Mouse (Mus musculus) cerebellum, adult 18-20 months (tissue): ENCODE measurements around the gene Hoxc10.

Experiments
- DNase-seq, 2 experiments: peaks; one replicate each; pipeline ENCODE4 v3.0.0; 2021

The Hoxc10 gene

DNA sequence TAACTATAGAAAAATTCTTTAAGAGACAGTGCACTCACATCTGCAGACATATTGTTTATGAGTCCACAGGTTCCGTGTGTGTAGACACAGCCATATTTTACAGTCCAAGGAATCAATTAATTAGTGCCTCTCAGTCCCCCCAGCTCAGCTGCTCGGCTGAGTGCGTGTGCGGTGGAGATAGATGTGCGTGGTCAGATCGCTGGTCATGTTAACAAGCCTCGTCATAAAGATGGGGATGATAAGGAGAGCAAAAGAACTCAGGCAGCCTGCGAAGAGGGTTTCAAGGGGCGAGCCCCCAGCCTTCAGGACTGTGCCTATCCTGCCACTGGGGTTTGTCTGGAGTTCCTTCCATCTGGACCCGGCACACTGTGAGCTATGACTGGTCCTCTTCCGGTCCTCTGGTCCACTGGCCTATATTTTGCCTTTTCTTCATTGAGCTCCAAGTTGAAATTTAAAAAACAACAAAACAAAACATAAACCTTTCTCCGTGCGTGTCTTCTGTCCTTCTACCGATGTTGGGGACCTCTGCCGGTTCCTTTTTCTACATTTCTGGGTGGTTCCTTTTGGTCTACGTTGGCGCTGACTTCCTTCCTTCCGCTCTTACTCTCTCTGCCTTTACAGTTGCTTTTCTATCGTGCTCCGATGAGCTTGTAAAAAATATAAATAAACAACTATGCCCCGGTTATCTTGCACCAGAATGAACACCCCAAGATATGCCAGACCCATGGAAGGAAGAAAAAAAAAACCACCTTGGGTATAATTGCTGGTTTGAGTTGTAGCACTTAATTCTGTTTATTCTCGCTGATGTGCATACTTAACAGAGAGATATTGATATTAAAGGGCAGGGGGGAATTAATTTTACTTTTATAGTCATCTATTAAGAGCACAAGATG lies 21.2 kb upstream of the Hoxc10 start:
- no peak for DNase-seq

DNA sequence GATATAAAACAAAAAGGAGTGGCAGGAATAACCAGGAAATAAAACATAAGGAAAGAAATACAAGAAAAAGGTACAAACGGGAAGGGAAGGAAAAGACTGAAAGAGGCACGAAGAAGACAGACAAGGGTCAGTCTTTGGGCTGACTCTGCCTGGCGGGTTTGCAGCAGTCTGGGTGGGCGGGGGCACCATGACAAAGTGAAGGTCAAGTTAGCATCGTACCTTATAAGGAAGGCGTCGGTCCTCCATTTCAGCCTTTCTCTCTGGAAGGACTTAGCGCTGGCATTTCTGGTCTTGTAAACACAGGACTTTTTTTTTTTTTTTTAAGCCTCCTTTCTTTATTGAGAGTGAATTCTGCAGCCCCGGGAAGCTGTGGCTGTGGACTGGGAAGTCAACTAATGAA lies 19.3 kb upstream of the Hoxc10 start:
- no peak for DNase-seq

DNA sequence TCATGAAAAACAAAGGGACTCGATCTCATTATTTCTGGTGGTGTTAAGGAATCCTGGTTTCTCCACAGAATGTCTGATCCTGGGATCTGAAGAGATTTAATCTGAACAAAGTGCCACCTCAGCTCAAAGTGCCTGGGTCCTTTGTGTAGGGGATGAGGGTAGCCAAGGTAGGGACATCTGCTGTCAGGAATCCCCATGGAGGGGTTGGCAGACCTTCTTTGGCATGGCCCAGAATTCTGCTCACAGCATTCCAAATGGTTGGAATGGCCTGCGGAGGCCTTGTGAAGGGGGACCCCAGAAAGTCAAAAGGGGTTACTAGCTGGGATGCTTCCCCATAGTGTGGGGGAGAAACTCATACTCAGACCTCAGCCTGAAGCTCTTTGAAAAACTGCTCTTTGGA lies 17.8 kb upstream of the Hoxc10 start:
- DNase-seq = no peak

DNA sequence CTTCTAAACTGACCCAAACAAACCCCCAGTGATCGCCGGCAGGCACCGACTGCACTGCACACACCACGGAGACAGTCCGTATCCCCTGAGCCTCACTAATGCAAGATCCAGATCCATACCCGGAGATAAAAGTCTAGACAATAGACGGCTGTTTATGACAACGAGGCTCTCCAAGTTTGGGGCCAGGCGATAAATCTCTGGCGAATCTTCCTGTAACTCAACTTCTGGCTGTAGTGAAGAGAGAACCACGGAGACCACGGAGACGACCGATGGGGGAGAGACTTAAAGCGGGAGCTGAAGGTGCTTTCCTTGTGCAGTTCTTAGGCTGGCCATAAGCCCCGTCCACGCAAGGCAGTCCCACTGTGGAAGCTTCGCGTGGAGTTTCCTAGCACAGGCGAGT lies 16.9 kb upstream of the Hoxc10 start:
- no peak for DNase-seq

DNA sequence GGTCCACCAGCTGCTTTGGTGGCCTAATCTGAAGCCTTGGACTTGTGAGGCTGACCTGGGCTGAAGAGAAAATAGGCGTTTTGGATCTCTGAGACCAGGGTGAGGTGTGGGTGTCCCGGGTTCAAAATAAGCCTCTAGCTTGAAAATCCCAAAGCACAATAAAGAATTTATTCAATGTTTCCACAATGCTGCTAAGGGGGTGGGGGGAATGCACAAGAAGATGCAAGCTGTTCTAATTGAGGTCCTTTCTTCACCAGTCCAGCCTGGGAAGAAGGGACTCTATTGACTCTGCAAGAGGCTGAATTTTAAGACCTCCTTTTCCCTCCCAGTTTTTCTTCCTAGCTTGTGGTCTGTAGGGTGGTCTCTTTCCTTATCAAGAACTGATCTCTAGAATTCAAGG lies 15.7 kb upstream of the Hoxc10 start:
- DNase-seq = no peak

DNA sequence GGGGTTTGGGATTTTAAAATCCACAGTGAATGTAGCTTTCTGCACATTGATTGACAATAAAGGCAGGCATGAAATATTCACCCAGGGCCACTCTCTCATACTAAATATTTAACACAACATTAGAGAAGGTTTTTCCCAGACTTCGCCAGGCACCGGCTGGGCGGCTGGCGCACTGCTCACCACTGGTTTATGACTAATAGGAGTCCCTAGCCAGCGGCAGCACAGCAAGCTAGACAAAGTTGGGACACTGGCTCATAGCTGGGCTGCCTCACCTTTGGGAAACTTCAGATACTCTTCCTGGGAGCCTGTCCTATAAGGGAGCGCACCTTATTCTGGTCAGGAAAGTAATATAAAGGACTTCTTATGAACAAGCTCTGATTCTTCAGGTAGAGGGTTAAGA lies 13.0 kb upstream of the Hoxc10 start:
- no peak for DNase-seq

DNA sequence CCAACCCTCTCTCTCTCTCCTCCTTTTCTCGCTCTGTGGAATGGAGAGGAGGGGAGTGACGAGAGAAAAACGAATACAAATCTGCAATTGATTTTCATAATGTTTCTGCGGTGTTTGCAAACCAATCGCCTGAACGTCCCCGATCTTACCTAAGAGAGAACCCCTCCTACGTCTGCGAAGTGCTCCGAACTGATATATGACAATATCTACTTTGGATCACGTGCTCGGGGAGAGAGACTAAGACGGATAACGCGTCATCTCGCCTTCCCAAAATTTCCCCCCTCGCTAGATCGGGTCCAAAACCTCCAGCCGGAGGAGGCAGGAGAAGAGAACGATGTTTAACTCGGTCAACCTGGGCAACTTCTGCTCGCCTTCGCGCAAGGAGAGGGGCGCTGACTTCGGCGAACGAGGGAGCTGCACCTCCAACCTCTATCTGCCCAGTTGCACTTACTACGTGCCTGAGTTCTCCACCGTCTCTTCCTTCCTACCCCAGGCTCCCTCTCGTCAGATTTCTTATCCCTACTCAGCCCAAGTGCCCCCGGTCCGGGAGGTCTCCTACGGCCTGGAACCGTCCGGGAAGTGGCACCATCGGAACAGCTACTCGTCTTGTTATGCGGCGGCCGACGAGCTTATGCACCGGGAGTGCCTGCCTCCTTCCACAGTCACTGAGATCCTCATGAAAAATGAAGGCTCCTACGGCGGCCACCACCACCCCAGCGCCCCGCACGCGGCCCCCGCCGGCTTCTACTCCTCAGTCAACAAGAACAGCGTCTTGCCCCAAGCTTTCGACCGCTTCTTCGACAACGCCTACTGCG lies 12.2 kb upstream of the Hoxc10 start, which contains the start of gene Hoxc11:
Gene Hoxc11 (plus strand): TSS at position 236 of the 815 bp plus-strand sequence.
- no peak for DNase-seq

DNA sequence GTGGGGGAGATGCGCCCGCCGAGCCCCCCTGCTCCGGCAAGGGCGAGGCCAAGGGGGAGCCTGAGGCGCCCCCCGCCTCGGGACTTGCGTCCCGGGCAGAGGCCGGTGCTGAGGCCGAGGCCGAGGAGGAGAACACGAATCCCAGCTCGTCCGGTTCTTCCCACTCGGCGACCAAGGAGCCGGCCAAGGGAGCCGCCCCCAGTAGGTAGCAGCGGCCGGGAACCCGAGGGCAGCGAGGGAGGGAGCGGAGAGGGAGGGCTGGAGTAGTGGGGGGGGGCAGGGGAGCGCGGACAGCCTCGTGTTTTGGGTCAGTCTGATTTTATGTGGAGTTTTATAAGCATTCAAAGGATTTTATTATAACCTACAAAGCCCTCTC lies 11.6 kb upstream of the Hoxc10 start:
- no peak for DNase-seq

DNA sequence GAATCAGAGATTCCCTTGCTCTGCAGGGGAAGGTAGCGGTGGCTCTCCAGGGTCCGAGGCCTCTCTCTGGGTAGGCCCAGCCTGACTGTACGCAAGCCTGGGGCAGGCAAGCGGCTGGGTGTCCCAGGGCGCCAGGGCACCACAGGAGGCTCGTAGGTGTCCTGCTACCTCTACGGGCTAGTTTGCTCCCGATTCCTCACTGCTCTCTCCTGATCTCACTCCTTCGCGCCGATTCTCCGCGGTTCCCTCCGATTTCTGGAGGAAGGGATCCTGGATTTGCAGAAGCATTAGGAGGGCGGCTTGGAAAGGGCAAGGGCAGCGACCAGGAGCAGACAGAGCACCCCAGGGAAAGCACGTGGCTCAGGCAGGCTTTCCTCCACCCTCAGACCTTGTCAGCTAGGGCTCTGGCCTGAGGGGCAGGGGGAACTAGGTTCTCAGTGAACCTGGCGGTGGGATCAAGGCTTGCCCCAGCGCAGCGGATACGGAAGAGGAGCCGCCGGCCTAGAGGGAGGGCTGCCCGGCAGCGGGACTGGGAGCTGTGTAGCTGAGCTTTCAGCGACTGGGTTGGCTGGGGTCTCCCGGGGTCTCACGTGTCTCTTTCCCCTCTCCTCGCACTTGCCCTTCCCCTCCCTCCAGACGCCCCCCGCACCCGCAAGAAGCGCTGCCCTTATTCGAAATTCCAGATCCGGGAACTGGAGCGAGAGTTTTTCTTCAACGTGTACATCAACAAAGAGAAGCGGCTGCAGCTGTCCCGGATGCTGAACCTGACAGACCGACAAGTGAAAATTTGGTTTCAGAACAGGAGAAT lies 10.6 kb upstream of the Hoxc10 start:
- DNase-seq = no peak

DNA sequence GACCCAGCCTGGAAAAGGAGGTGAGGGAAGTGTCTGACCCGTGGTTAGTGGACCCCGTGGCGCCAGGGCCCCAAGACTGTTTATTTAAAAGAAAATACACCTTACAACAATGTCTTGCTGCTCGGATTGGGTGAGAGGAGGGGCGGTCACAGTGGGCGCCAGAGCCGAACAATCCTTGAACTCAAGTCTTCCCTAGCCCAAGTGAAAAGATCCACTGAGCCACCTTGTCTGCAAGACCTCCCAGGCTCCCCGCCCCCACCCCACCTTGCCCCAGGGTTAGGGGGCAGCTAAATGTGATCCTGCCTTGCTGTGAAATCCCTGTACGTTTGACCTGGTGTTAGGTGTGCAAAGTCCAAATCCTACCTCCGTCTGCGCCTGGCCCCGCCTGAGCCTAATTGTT lies 9.7 kb upstream of the Hoxc10 start:
- no peak for DNase-seq

DNA sequence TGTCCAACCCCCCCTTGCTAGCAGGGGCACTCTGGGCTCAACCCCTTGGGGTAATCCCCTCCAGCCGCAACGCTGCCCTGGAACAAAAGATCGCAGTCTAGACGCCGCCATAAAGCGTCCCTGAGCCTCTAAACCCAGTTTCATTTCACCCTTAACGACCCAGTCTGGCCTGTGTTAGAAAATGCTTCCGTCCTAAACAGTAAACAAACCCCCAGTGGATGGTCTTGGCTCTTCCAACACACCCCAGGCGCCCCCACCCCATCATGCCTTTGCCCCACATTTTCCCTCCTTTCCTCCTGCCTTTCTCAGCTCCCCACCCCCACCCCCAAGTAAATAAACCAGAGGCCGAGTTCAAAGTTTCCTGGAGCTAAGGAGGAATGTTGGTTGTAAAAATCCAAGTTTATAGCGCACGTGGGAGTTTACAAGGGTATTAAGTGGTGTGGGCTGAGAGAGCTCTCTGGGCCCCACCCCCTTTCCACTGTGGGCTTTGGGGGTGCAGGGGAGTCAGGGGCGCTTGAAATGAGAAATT lies 6.9 kb upstream of the Hoxc10 start:
- no peak for DNase-seq

DNA sequence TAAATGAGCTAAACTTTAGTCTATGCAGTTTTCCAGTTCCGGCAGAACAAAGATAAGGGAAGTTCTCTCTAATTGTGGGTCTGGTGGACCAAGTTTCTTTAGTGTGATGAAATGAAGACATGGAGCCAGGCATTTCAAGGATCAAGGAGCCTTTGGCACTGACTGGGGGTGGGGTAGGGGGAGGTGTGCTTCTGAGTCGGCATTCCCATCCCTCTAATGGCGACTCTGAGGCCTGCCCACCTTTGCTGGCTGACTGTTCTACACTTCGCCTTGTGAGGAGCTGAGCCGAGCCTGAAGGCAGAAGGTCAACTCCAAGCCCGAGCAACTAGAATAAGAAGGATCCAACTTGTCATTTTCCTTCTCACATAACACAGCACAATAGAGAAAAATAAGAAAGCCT lies 4.9 kb upstream of the Hoxc10 start:
- DNase-seq = no peak

DNA sequence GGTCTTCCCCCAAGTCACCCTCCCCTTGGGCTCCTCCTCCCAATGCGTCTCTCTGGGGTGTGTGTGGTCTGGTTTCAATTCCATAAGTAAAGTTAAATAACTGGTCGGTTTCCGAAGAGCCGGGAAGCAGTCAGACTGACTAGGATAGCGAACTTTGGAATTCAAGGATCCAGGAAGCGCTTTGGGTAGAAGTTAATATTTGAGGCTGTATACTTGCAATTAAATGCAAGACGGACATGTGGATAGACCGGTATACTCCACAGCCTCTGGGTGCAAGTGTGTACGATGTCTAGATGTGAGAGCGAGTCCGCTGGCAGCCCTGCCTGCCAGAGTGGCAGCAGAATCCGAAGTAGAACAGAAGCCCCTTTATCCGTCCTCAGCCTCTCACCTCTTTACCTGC lies 4.1 kb upstream of the Hoxc10 start:
- no peak for DNase-seq

DNA sequence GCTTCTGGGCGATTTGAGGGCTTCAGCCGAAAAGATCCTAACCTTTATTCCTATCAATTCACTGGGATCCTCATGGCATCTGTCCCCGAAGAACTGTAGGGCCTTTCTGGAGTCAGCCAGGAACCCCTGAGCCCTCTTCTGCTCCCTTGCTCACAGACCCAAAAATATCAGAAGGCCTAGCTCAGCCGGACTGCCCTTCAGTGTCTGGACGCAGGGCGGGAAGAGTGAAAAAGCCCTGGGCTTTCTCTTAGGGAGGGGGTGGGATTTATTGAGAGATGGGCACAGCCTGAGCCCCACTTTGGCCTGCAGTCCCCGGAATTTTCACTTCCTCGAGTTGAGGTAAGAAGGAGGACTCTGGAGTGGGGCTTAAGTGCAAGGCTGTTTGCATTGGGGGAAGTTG lies 3.3 kb upstream of the Hoxc10 start:
- no peak for DNase-seq

DNA sequence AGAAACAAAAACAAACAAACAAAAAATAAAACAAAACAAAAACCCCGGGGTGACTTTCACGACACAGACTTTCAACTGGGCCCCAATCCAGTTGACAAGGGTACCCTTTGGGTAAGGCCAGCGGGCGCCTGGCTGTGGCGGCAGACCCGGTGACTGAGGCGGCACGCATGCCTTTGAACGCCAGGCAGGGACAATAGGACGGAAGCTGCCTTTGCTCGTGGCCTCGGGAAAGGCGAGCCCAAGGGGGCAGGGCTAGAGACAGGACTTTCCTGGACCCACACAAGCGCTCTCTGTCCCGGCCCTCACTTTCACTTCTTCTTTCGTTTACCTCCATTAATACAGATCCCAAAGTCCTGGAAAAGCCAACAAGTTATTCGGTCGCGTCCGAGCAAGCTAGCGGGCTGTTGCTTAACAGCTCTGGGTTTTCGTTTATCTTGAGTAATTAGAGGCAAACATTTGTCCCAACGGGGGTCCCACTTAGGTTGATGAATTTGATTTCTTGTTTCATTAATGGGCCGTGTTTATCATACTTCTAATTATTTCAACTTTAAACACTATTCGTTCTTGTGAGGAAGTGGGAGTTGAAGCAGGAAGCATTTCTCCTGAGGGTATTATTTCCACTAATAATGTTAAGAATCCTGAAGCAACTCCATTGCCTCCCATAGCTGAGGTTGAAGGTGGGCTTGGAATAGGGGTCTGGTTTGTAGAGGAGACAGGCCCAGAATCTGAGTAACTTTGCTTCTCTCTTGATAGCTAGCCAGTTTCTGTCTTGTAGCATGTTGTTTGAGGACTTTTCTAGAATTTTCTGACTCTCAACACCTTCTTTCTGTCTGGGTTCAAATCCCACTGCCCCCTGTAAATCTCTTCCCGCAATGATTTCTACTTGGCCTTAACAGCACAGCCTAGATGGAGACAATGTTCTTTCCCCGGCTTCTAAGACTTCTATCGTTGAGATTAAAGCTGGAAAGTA lies 2.6 kb upstream of the Hoxc10 start:
- DNase-seq = no peak

DNA sequence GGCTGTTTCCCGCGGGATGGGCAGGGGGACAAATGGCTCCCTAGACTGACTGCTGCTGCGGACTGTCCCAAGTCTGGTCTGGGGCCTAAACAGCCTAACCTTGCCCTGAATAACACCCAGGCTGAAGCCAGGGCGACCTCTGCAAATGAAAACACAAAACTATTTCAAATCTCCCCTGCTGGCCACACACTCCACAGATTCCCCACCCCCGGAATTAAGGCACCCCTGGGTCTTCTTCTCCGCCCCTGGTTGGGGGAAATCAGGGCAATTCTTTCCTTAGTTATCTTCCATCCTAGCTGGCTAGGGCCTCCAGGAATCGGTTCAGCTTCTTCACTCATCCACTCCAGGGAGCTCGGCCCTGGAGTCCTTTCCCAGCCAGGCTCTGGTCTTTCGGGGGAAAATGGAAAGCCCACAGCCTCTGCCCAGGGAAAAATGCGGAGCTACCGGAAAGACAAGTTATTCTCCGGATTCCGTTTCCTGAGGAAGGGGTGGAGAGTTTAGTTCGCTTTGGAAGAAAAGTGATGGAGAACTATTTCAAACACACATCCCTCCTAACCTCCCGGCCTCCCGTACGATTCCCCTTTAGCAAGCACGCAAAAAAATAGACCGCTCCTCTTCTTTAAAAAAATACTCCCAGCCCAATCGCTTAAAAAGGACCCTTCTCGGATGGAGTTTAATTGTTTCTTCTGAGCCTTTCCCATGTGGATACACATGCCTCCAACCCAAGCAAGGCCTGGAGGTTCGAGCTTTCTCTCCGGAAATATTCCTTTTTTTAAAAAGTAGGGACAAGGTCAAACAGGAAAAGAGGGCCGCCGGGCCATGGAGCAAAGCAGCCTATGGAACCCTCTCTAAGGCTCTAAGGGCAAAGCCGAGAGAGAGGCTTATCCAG lies 1.3 kb upstream of the Hoxc10 start:
- no peak for DNase-seq

DNA sequence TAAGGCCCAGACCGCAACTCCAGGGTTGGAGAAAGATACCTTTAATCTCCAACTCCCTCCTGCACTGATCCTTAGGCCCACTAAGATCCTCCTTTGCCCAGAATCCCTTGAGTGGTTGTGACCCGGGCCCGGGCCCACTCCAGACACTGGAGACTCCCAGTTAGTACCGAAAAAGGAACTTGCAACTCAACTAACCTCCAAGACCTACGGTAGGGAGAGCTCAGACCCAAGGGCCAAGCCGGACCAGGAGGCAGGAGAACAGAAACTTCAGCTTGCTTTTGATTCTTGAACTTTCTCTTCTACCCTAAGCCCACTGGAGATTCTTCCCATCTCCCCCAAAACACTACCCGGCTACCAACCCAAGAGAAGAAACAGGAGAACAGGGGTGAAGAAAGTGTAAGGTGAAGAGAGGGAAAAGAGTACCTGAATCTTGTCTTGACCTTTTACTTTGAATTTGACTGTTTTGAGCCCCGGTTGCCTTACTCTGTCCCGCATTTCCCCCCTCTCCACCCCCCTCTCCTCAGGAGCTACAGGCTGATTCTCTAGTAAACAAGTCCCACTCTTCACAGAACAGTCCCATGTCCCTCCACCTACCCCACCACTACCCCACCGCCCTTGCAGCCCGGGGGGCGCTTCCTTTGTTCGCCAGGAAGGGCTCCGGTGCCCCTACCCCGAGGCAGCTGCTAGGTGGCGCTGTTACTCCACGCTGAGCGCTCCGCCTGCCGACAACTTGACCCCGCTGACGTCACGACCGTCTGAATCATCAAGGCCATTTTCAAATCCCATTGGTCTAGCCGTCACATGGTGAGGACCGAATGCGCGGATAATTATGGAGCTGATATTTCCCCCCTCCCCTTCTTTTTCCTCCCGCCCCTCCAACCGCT lies 462 bp upstream of the Hoxc10 start:
- peak in 1 of 2 experiments; percentile 18 for DNase-seq

DNA sequence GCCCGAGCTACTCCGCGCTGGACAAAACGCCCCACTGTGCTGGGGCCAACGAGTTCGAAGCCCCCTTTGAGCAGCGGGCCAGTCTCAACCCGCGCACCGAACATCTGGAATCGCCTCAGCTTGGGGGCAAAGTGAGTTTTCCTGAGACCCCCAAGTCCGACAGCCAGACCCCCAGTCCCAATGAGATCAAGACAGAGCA lies 615 bp downstream of the Hoxc10 start, which contains the start of gene Hoxc5:
Gene Hoxc5 (plus strand): TSS at position 132 of the 199 bp plus-strand sequence.
- no peak for DNase-seq

DNA sequence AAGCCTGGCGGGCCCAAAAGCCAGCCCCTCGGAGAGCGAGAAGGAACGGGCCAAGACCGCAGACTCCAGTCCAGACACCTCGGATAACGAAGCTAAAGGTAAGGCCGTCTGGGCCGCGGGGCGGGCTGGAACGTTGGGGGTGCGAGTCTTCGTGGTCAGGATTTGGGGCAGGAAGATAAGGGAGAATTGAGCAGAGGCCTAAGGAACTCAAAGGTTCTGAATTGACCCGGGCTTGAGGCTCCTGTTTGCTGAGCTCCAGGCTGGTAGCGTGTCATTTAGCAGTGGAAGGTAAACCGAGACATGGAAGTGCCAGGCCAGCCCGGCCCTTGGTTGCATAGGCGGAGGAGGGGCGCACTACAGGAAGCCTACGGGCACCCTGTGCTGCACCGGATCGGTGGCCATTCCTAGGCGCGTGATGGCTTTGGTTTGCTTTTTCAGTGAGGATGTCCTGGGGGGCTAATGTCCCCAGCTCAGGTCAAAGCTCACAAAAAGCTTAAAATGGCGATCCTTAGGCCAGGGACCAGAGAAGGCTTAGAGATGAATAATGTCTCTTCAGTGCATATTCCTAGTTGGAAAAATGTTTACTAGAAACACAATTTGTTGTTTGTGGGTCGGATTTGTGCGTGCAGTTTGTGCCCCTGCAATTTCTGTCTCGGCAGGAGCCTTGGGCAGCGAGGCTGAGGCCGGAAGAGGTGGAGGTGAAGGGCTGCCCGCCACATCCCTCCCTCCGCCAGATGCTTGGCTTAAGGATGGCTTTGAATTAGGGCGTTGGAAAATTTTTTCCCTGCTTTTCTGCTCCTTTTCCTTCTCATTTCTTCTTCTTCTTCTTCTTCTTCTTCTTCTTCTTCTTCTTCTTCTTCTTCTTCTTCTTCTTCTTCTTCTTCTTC lies 1.2 kb downstream of the Hoxc10 start:
- DNase-seq = no peak
